19 mouse cellular contexts compared by ENCODE assay signal in genomic region chr7:112876128-112876527, GRCm38 (mm10).
"Had no signal": no experiment of that assay in that cellular context is flagged by ENCODE, and none has a peak within 500 bp of the region (broad histone marks: within the 10 kb centered on the region; RNA-seq: fewer than 3 reads in every experiment).

No protein-coding gene starts in this region.

- H3K27ac ChIP-seq: limb, embryonic 15.5 days; liver, embryonic 14.5 days; macrophage; midbrain, embryonic 12.5 days; midbrain, embryonic 15.5 days; neural tube, embryonic 12.5 days; neural tube, embryonic 15.5 days; stomach, embryonic 15.5 days had no signal

- H3K27me3 ChIP-seq: limb, embryonic 12.5 days; limb, embryonic 15.5 days; midbrain, embryonic 12.5 days; midbrain, embryonic 15.5 days; neural tube, embryonic 12.5 days; neural tube, embryonic 15.5 days; stomach, embryonic 15.5 days had no signal

- H3K4me3 ChIP-seq: limb, embryonic 12.5 days; limb, embryonic 15.5 days; midbrain, embryonic 12.5 days; midbrain, embryonic 15.5 days; neural tube, embryonic 12.5 days; neural tube, embryonic 15.5 days; stomach, embryonic 15.5 days had no signal

- H3K9ac ChIP-seq: limb, embryonic 12.5 days; limb, embryonic 15.5 days; liver, embryonic 14.5 days; liver, postnatal 0 days; lung, embryonic 14.5 days; midbrain, embryonic 12.5 days; midbrain, embryonic 15.5 days; neural tube, embryonic 12.5 days; neural tube, embryonic 15.5 days; stomach, embryonic 15.5 days had no signal

- ATAC-seq: intestine, postnatal 0 days; liver, postnatal 0 days; lung, postnatal 0 days; midbrain, embryonic 15.5 days had no signal

- DNase-seq: kidney, adult 8-10 months; left cerebral cortex, postnatal 4 days; liver, postnatal 0 days; lung, embryonic 14.5 days; right cerebral cortex, postnatal 25 days; spleen, adult 18-20 months; thymus, postnatal 25 days had no signal

- H3K9me3 ChIP-seq: limb, embryonic 12.5 days; limb, embryonic 15.5 days; midbrain, embryonic 12.5 days; midbrain, embryonic 15.5 days; neural tube, embryonic 12.5 days; neural tube, embryonic 15.5 days; stomach, embryonic 15.5 days had no signal

- H3K36me3 ChIP-seq: midbrain, embryonic 15.5 days had no signal

- H3K4me1 ChIP-seq: stomach, embryonic 15.5 days had no signal

- H3K4me2 ChIP-seq: limb, embryonic 12.5 days; limb, embryonic 15.5 days; liver, embryonic 11.5 days; lung, embryonic 14.5 days; midbrain, embryonic 12.5 days; midbrain, embryonic 15.5 days; neural tube, embryonic 12.5 days; neural tube, embryonic 15.5 days; stomach, embryonic 15.5 days had no signal
